Mouse (Mus musculus) CH12.LX (cell line): Measurements from ENCODE around the gene Alk. TPM values are rescaled to one million over a fixed set of nuclear protein-coding genes. Genes with fewer than 3 reads are reported as not detected.

Experiments used
- DNase-seq: peaks from one replicate; pipeline ENCODE4 v3.0.0-alpha.2; 2013; ENCODE audit errors: extremely low read depth
- H3K27ac ChIP-seq: 2 replicates; pipeline ENCODE4 v1.5.1; 2012; ENCODE audit warnings: low read depth, mild to moderate bottlenecking, control low read depth, moderate library complexity; ENCODE audit not compliant: insufficient read depth
- H3K27me3 ChIP-seq: replicated peaks from 2 replicates; pipeline ENCODE3; 2012; ENCODE audit warnings: inconsistent platforms
- H3K36me3 ChIP-seq, 2 experiments: replicated peaks in 1 of 2; 2 replicates each; pipeline versions ENCODE3 to v1.6.1; 2012; ENCODE audit warnings: inconsistent platforms in 1 of 2, low read length in 1 of 2, mild to moderate bottlenecking in 1 of 2, mixed read lengths in 1 of 2, moderate library complexity in 1 of 2; ENCODE audit not compliant: control insufficient read depth in 1 of 2, insufficient read depth in 1 of 2
- H3K4me1 ChIP-seq, 2 experiments: 2 replicates each; pipeline ENCODE4 v1.6.1; 2012; ENCODE audit warnings: inconsistent platforms in 1 of 2, moderate library complexity in 1 of 2; ENCODE audit not compliant: insufficient read depth in 2 of 2, control insufficient read depth in 1 of 2
- H3K4me2 ChIP-seq: 2 replicates; pipeline ENCODE4 v1.6.1; 2012; ENCODE audit warnings: low read depth, mild to moderate bottlenecking, control low read depth; ENCODE audit not compliant: poor library complexity, insufficient read depth, severe bottlenecking
- H3K4me3 ChIP-seq, 3 experiments: fragments of 150-350 bp in 1 of 3; sonication (generic) in 1 of 3; replicated peaks in 1 of 3; 2 replicates each; pipeline versions ENCODE3 to v1.5.1; 2011 to 2012; ENCODE audit warnings: low read depth in 2 of 3, low read length in 2 of 3, mild to moderate bottlenecking in 2 of 3, moderate library complexity in 2 of 3, control low read depth in 1 of 3, improper control_type of control experiment in 1 of 3, inconsistent platforms in 1 of 3, mixed read lengths in 1 of 3; ENCODE audit not compliant: poor library complexity in 1 of 3
- H3K79me2 ChIP-seq: replicated peaks from 2 replicates; pipeline ENCODE4 v1.6.1; 2012; ENCODE audit warnings: mild to moderate bottlenecking, moderate library complexity; ENCODE audit not compliant: control insufficient read depth, poor library complexity, insufficient read depth, severe bottlenecking; ENCODE audit errors: extremely low read depth
- H3K9ac ChIP-seq: 2 replicates; pipeline ENCODE4 v1.6.1; 2012; ENCODE audit warnings: low read depth, mild to moderate bottlenecking, control low read depth, moderate library complexity; ENCODE audit not compliant: insufficient read depth
- H3K9me3 ChIP-seq: replicated peaks from 2 replicates; pipeline ENCODE3; 2012; ENCODE audit warnings: low read length, inconsistent platforms, mixed read lengths
- BHLHE40 ChIP-seq: IDR thresholded peaks from 2 replicates; pipeline ENCODE4 v1.6.1; 2011; ENCODE audit warnings: mild to moderate bottlenecking, low read depth, low read length, improper control_type of control experiment
- CHD1 ChIP-seq: IDR thresholded peaks from 2 replicates; pipeline ENCODE4 v1.6.1; 2012; ENCODE audit warnings: low read depth, low read length, improper control_type of control experiment, inconsistent platforms
- CTCF ChIP-seq, 2 experiments: IDR thresholded peaks in 1 of 2; conservative IDR thresholded peaks in 1 of 2; 2 replicates each; pipeline ENCODE4 v1.5.1; 2011 to 2012; ENCODE audit warnings: low read depth in 2 of 2, low read length in 2 of 2, improper control_type of control experiment in 1 of 2, inconsistent platforms in 1 of 2, mild to moderate bottlenecking in 1 of 2, moderate library complexity in 1 of 2
- ELF1 ChIP-seq: IDR thresholded peaks from 2 replicates; pipeline ENCODE4 v1.6.1; 2014; ENCODE audit warnings: low read depth, mild to moderate bottlenecking, inconsistent platforms, low read length, improper control_type of control experiment
- EP300 ChIP-seq: IDR thresholded peaks from 2 replicates; pipeline ENCODE4 v1.6.1; 2011; ENCODE audit warnings: low read length, improper control_type of control experiment
- ETS1 ChIP-seq: conservative IDR thresholded peaks from 2 replicates; pipeline ENCODE4 v1.6.1; 2012; ENCODE audit warnings: low read depth, mild to moderate bottlenecking, inconsistent platforms, low read length, improper control_type of control experiment, moderate library complexity
- GABPA ChIP-seq: IDR thresholded peaks from 2 replicates; pipeline ENCODE4 v1.6.1; 2012; ENCODE audit warnings: low read depth, low read length, improper control_type of control experiment, inconsistent platforms; ENCODE audit not compliant: insufficient replicate concordance
- HCFC1 ChIP-seq: IDR thresholded peaks from 2 replicates; pipeline ENCODE4 v1.6.1; 2012; ENCODE audit warnings: low read depth, mild to moderate bottlenecking, inconsistent platforms, low read length, improper control_type of control experiment
- MAX ChIP-seq: IDR thresholded peaks from 2 replicates; pipeline ENCODE4 v1.6.1; 2011; ENCODE audit warnings: low read length, improper control_type of control experiment
- MAZ ChIP-seq: IDR thresholded peaks from 2 replicates; pipeline ENCODE4 v1.6.1; 2012; ENCODE audit warnings: low read depth, mild to moderate bottlenecking, inconsistent platforms, low read length, improper control_type of control experiment, moderate library complexity
- MXI1 ChIP-seq: IDR thresholded peaks from 2 replicates; pipeline ENCODE4 v1.6.1; 2011; ENCODE audit warnings: mild to moderate bottlenecking, low read depth, low read length, improper control_type of control experiment
- NELFE ChIP-seq: IDR thresholded peaks from 2 replicates; pipeline ENCODE4 v1.6.1; 2011; ENCODE audit warnings: low read depth, low read length, improper control_type of control experiment
- NRF1 ChIP-seq: IDR thresholded peaks from 2 replicates; pipeline ENCODE4 v1.6.1; 2014; ENCODE audit warnings: low read depth, mild to moderate bottlenecking, inconsistent platforms, low read length, improper control_type of control experiment, moderate library complexity
- PAX5 ChIP-seq: IDR thresholded peaks from 2 replicates; pipeline ENCODE4 v1.6.1; 2012; ENCODE audit warnings: low read length, inconsistent platforms, mixed read lengths
- POLR2A ChIP-seq: IDR thresholded peaks from 2 replicates; pipeline ENCODE4 v1.6.1; 2011; ENCODE audit warnings: low read depth, mild to moderate bottlenecking, improper control_type of control experiment, low read length
- POLR2AphosphoS2 ChIP-seq: IDR thresholded peaks from 2 replicates; pipeline ENCODE4 v1.6.1; 2011; ENCODE audit warnings: low read depth, low read length, improper control_type of control experiment
- RAD21 ChIP-seq: IDR thresholded peaks from 2 replicates; pipeline ENCODE4 v1.6.1; 2011; ENCODE audit warnings: low read depth, mild to moderate bottlenecking, low read length, improper control_type of control experiment, moderate library complexity
- SIN3A ChIP-seq: IDR thresholded peaks from 2 replicates; pipeline ENCODE4 v1.6.1; 2012; ENCODE audit warnings: low read length, improper control_type of control experiment, inconsistent platforms
- SMC3 ChIP-seq: IDR thresholded peaks from 2 replicates; pipeline ENCODE4 v1.6.1; 2011; ENCODE audit warnings: low read depth, low read length, improper control_type of control experiment
- UBTF ChIP-seq: IDR thresholded peaks from 2 replicates; pipeline ENCODE4 v1.6.1; 2012; ENCODE audit warnings: low read depth, mild to moderate bottlenecking, inconsistent platforms, low read length, improper control_type of control experiment, moderate library complexity
- USF1 ChIP-seq: IDR thresholded peaks from 2 replicates; pipeline ENCODE4 v1.6.1; 2014; ENCODE audit warnings: low read depth, mild to moderate bottlenecking, inconsistent platforms, low read length, improper control_type of control experiment
- USF2 ChIP-seq: conservative IDR thresholded peaks from 2 replicates; pipeline ENCODE4 v1.6.1; 2011; ENCODE audit warnings: low read depth, low read length, improper control_type of control experiment
- ZC3H11A ChIP-seq: IDR thresholded peaks from 2 replicates; pipeline ENCODE4 v1.6.1; 2012; ENCODE audit warnings: low read depth, mild to moderate bottlenecking, inconsistent platforms, low read length, improper control_type of control experiment
- dilution Hi-C: fragments of 300-500 bp; cut with MboI; formaldehyde crosslinking; loops from 2 replicates; pipeline ENCODE4 v1.14.3; 2020; ENCODE audit warnings: low sequenced_read_pairs; ENCODE audit not compliant: extremely low pct_unique_long_range_greater_than_20kb, extremely low pct_ligation_motif_present
- in situ Hi-C: fragments of 300-500 bp; cut with MboI; formaldehyde crosslinking; loops from 3 replicates; pipeline ENCODE4 v1.14.3; 2019; ENCODE audit warnings: low sequenced_read_pairs, low pct_ligation_motif_present, low pct_unique_long_range_greater_than_20kb, mixed read lengths
- polyA plus RNA-seq: library from polyadenylated mRNA; unstranded; fragments of >175 nt; gene quantifications from 2 replicates; pipeline ENCODE4 v1.2.1, GENCODE M21; 2012; ENCODE audit warnings: low read depth; ENCODE audit not compliant: insufficient read length
- total RNA-seq, 2 experiments: library from RNA; depleted of rRNA; stranded (reverse); fragments of 300-350 nt in 1 of 2; fragments of >200 nt in 1 of 2; gene quantifications; 2 replicates each; pipeline ENCODE4 v1.2.3; 2012 to 2014

Alk gene
- total and polyA plus RNA-seq, 3 experiments = 0.38 to 0.63 (median 0.44) TPM

DNA sequence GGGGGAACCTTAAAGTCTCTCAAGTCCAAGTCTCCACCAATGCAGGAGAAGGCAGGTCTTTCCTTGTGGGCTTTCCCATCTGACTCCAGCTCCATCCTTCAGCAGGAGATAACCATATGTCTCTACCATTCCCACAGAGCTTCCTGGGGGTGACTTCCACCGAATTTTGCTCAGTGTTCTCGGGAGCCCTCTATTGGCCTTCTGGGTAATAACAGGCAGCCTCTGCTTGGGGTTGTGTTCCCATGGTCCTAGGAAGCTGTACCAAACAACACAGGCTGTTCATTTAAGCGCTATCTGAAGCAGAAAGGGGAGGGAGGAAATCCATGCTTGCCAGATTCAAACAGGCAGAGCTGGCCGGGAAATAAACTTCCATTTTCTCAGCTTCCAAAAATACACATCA lies 82.0 kb downstream of the Alk start:
- peak; percentile 45 for DNase-seq
- in situ Hi-C loops = loop anchor here (25.0 kb wide), 1 partner anchor 585 kb away; no protein-coding TSS in a partner anchor
- no peak for TF ChIP-seq SIN3A
- TF ChIP-seq MXI1 = no peak
- no peak for TF ChIP-seq USF2
- TF ChIP-seq RAD21 = peak; percentile 71
- peak; percentile 69 to 72 for TF ChIP-seq CTCF (conservative IDR thresholded peaks at IDR 0.05 in 1 of 2, IDR thresholded peaks at IDR 0.05 in 1 of 2; ENCODE audit: low read depth in 2 of 2, low read length in 2 of 2)
- peak; percentile 66 for TF ChIP-seq SMC3
- dilution Hi-C loops = no loop called here
- Histone ChIP-seq H3K9me3 (no peaks in the 10 kb centered on the region), H3K9ac (no peak overlapping the region), H3K4me2 (no peak overlapping the region), H3K79me2 (no peaks in the 10 kb centered on the region), H3K4me3 (no peak overlapping the region), H3K4me1 (peaks cover 8 to 43% of the 10 kb centered on the region in 2 experiments), H3K36me3 (no peaks in the 10 kb centered on the region), H3K27me3 (no peaks in the 10 kb centered on the region), H3K27ac (no peak overlapping the region)

DNA sequence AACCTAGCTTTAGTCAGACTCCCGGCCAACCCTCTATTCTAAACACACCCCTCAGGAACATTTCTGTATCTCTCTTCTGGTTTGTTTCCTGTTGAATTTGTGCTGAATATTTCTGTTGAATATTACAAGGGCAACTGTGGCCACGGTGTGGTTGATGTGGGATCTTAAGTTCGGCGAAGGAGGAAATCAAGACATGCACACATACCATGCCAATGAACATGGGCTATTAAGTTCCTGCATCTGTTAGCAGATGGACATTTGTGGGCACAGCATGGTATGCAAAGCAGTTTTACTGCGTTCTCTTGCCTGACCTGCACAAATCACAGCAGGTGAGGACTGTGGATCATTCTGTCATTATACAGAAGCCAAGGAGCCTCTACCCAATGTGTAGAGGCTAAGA lies 83.1 kb downstream of the Alk start:
- H3K27ac ChIP-seq = no peak overlapping the region
- H3K36me3 ChIP-seq = no peaks in the 10 kb centered on the region
- TF ChIP-seq POLR2A (no peak), MAX (no peak), UBTF (no peak), NRF1 (no peak), ZC3H11A (no peak), ELF1 (no peak), USF2 (no peak), EP300 (no peak), BHLHE40 (no peak), NELFE (no peak), SIN3A (no peak), USF1 (no peak), CHD1 (no peak), HCFC1 (no peak), SMC3 (no peak), ETS1 (no peak), GABPA (no peak), MAZ (no peak), PAX5 (no peak), POLR2AphosphoS2 (no peak)
- TF ChIP-seq, all 38 proteins: peak for 0
- in situ Hi-C loops = loop anchor here (25.0 kb wide), 1 partner anchor 584 kb away; no protein-coding TSS in a partner anchor
- no peaks in the 10 kb centered on the region for H3K27me3 ChIP-seq
- no peaks in the 10 kb centered on the region for H3K79me2 ChIP-seq
- H3K9me3 ChIP-seq = no peaks in the 10 kb centered on the region
- H3K4me3 ChIP-seq = no peak overlapping the region
- DNase-seq = no peak
- H3K4me2 ChIP-seq = no peak overlapping the region
- no peak overlapping the region for H3K9ac ChIP-seq
- H3K4me1 ChIP-seq = peaks cover 8 to 42% of the 10 kb centered on the region in 2 experiments
- dilution Hi-C loops = no loop called here
